ENCODE assay signal across 9 mouse cellular contexts in the genomic region with DNA sequence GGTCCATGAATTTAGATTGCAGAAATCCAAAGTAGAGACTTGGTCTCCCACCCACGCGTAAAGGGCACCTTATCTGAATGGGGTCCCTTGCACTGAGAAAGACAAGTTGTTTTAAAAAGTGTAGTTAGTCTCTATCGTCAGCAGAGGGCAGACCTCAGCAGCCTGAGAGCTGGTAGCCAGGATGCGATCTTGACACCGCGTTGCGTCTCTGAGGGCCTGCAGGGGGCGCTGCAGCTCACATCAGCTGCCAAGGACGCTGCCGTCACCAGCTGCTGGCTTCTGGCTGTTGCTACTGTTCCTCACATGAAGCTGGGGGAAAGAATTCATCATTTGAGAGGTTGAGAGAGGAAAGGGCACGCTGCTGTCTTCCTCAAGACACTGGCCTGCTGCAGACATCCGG. TPM values are rescaled to one million over a fixed set of nuclear protein-coding genes. Genes with fewer than 3 reads are reported as not detected.
A peak's percentile ranks its signal among the peaks of the same experiment; 100 is the strongest.
DNase-seq lines count a peak whose midpoint lies in the region; ATAC-seq and TF ChIP-seq lines count a peak whose summit lies in the region.
"Had no signal": no experiment of that assay in that cellular context is flagged by ENCODE, and none has a peak within 500 bp of the region (broad histone marks: within the 10 kb centered on the region; RNA-seq: fewer than 3 reads in every experiment).

No protein-coding gene starts in this region.

- no peak overlapping the region for H3K27ac ChIP-seq in CH12.LX (ENCODE audit: insufficient read depth, low read depth)
- H3K27ac ChIP-seq in forebrain, embryonic 11.5 days (ENCODE audit: low read depth, low read length), result no peak overlapping the region
- H3K27ac ChIP-seq in heart, embryonic 16.5 days (ENCODE audit: low read length), result no peak overlapping the region
- H3K27ac ChIP-seq in liver, embryonic 13.5 days, result no peak overlapping the region
- no peak overlapping the region for H3K27ac ChIP-seq in neural tube, embryonic 12.5 days
- H3K27ac ChIP-seq in stomach, postnatal 0 days (replicated peaks), result no peak overlapping the region
- H3K27ac ChIP-seq: limb, embryonic 12.5 days had no signal

- TF ChIP-seq CTCF in CH12.LX (conservative IDR thresholded peaks at IDR 0.05 in 1 of 2, IDR thresholded peaks at IDR 0.05 in 1 of 2; ENCODE audit: low read depth in 2 of 2, low read length in 2 of 2), result peak; percentile 86 to 100
- peak; percentile 100 for TF ChIP-seq CTCF in stomach, postnatal 0 days (IDR thresholded peaks at IDR 0.05; ENCODE audit: low read depth)

- no peaks in the 10 kb centered on the region for H3K27me3 ChIP-seq in CH12.LX (replicated peaks)
- H3K27me3 ChIP-seq in forebrain, embryonic 11.5 days (ENCODE audit: control insufficient read depth, insufficient read depth, low read length), result no peaks in the 10 kb centered on the region
- no peaks in the 10 kb centered on the region for H3K27me3 ChIP-seq in heart, embryonic 16.5 days (ENCODE audit: control insufficient read depth, insufficient read depth, low read length)
- H3K27me3 ChIP-seq in liver, embryonic 13.5 days, result peaks cover 29% of the 10 kb centered on the region
- H3K27me3 ChIP-seq in neural tube, embryonic 12.5 days (replicated peaks), result no peaks in the 10 kb centered on the region
- no peaks in the 10 kb centered on the region for H3K27me3 ChIP-seq in stomach, postnatal 0 days (ENCODE audit: control insufficient read depth, insufficient read depth, low read length)
- H3K27me3 ChIP-seq: limb, embryonic 12.5 days had no signal

- dilution Hi-C loops in CH12.LX (cut with MboI; ENCODE audit: extremely low pct_ligation_motif_present, extremely low pct_unique_long_range_greater_than_20kb, low sequenced_read_pairs), result no loop called here

- no peaks in the 10 kb centered on the region for H3K9me3 ChIP-seq in CH12.LX (replicated peaks; ENCODE audit: low read length)
- no peaks in the 10 kb centered on the region for H3K9me3 ChIP-seq in forebrain, embryonic 11.5 days (ENCODE audit: control insufficient read depth, low read length)
- no peaks in the 10 kb centered on the region for H3K9me3 ChIP-seq in heart, embryonic 16.5 days (replicated peaks; ENCODE audit: control insufficient read depth, low read length)
- no peaks in the 10 kb centered on the region for H3K9me3 ChIP-seq in liver, embryonic 13.5 days (replicated peaks)
- H3K9me3 ChIP-seq in neural tube, embryonic 12.5 days, result no peaks in the 10 kb centered on the region
- H3K9me3 ChIP-seq in stomach, postnatal 0 days (ENCODE audit: control insufficient read depth, low read length), result no peaks in the 10 kb centered on the region
- H3K9me3 ChIP-seq: limb, embryonic 12.5 days had no signal

- ATAC-seq in forebrain, embryonic 11.5 days (replicated peaks; ENCODE audit: low FRiP score), result no peak
- peak; percentile 72; the same call in 1 of the 2 replicates for ATAC-seq in heart, embryonic 16.5 days (replicated peaks; ENCODE audit: extremely low read depth, insufficient read depth, low FRiP score)
- ATAC-seq in liver, embryonic 13.5 days (ENCODE audit: low read depth), result no peak
- ATAC-seq in neural tube, embryonic 12.5 days (ENCODE audit: low FRiP score, low read depth), result 0 out of 2 replicates have a peak, but pooled peaks have one; percentile 33
- peak; percentile 74 for ATAC-seq in stomach, postnatal 0 days (ENCODE audit: low FRiP score, low TSS enrichment)

- peaks cover 0 to 5% of the 10 kb centered on the region in 2 experiments; a peak in 1 of 4 replicates for H3K4me1 ChIP-seq in CH12.LX (ENCODE audit: control insufficient read depth in 1 of 2, insufficient read depth in 2 of 2)
- H3K4me1 ChIP-seq in forebrain, embryonic 11.5 days (replicated peaks; ENCODE audit: control insufficient read depth, insufficient read depth, low read length), result no peaks in the 10 kb centered on the region; the same call in 1 of the 2 replicates
- H3K4me1 ChIP-seq in heart, embryonic 16.5 days (ENCODE audit: control insufficient read depth, insufficient read depth, low read length), result peaks cover 10% of the 10 kb centered on the region
- peaks cover 21% of the 10 kb centered on the region for H3K4me1 ChIP-seq in liver, embryonic 13.5 days (replicated peaks)
- H3K4me1 ChIP-seq in neural tube, embryonic 12.5 days, result no peaks in the 10 kb centered on the region; the same call in 1 of the 2 replicates
- no peaks in the 10 kb centered on the region for H3K4me1 ChIP-seq in stomach, postnatal 0 days (replicated peaks; ENCODE audit: control insufficient read depth, insufficient read depth)

- in situ Hi-C loops in CH12.LX (cut with MboI; ENCODE audit: low pct_ligation_motif_present, low pct_unique_long_range_greater_than_20kb, low sequenced_read_pairs), result loop anchor here (5.0 kb wide), 1 partner anchor 451 kb away; no protein-coding TSS in a partner anchor

- WGBS in forebrain, embryonic 11.5 days, result 14% methylated on average over 12 of the region's 12 CpGs
- WGBS in heart, embryonic 16.5 days, result 8% methylated on average over 12 of the region's 12 CpGs
- 10% methylated on average over 12 of the region's 12 CpGs for WGBS in liver, embryonic 13.5 days (ENCODE audit: insufficient replicate concordance)
- 15% methylated on average over 12 of the region's 12 CpGs for WGBS in neural tube, embryonic 12.5 days
- 11% methylated on average over 12 of the region's 12 CpGs for WGBS in stomach, postnatal 0 days

- peak; percentile 94 for TF ChIP-seq RAD21 in CH12.LX (IDR thresholded peaks at IDR 0.05; ENCODE audit: low read depth, low read length)

- peak overlapping the region; percentile 30; the same call in 1 of the 2 replicates for H3K4me2 ChIP-seq in CH12.LX (ENCODE audit: insufficient read depth, low read depth, poor library complexity, severe bottlenecking)
- no peak overlapping the region for H3K4me2 ChIP-seq in forebrain, embryonic 11.5 days (ENCODE audit: low read depth, low read length, severe bottlenecking)
- peak overlapping the region; percentile 49 for H3K4me2 ChIP-seq in heart, embryonic 16.5 days (ENCODE audit: low read depth, low read length)
- H3K4me2 ChIP-seq in liver, embryonic 13.5 days, result peak overlapping the region; percentile 23; the same call in 1 of the 2 replicates
- no peak overlapping the region for H3K4me2 ChIP-seq in neural tube, embryonic 12.5 days (replicated peaks)
- H3K4me2 ChIP-seq in stomach, postnatal 0 days (replicated peaks; ENCODE audit: low read depth), result no peak overlapping the region
- H3K4me2 ChIP-seq: limb, embryonic 12.5 days had no signal

- TF ChIP-seq POLR2A in CH12.LX (IDR thresholded peaks at IDR 0.05; ENCODE audit: low read depth, low read length), result no peak

- peak; percentile 92 for DNase-seq in CH12.LX (ENCODE audit: extremely low read depth)
- peak; percentile 71 for DNase-seq in brain, embryonic 18.5 days (ENCODE audit: low read depth, low spot score)
- DNase-seq in forebrain, embryonic 11.5 days (ENCODE audit: low spot score), result peak; percentile 93
- DNase-seq in kidney, postnatal 14 days, result peak; percentile 93
- DNase-seq in liver, embryonic 13.5 days, result peak; percentile 74
- DNase-seq in stomach, postnatal 0 days (ENCODE audit: low spot score), result peak; percentile 88

- no peaks in the 10 kb centered on the region for H3K79me2 ChIP-seq in CH12.LX (replicated peaks; ENCODE audit: control insufficient read depth, extremely low read depth, insufficient read depth, poor library complexity, severe bottlenecking)

- no peak for TF ChIP-seq EP300 in CH12.LX (IDR thresholded peaks at IDR 0.05; ENCODE audit: low read length)
- TF ChIP-seq EP300 in stomach, postnatal 0 days (optimal IDR thresholded peaks at IDR 0.05), result no peak

- H3K4me3 ChIP-seq in CH12.LX (replicated peaks in 1 of 3; ENCODE audit: low read depth in 2 of 3, low read length in 2 of 3, poor library complexity in 1 of 3), result no peak overlapping the region
- no peak overlapping the region for H3K4me3 ChIP-seq in forebrain, embryonic 11.5 days (ENCODE audit: low read depth, low read length)
- no peak overlapping the region for H3K4me3 ChIP-seq in heart, embryonic 16.5 days (ENCODE audit: low read length)
- no peak overlapping the region for H3K4me3 ChIP-seq in liver, embryonic 13.5 days (replicated peaks)
- H3K4me3 ChIP-seq in neural tube, embryonic 12.5 days, result no peak overlapping the region
- H3K4me3 ChIP-seq in stomach, postnatal 0 days (ENCODE audit: low read depth, low read length), result no peak overlapping the region
- H3K4me3 ChIP-seq: limb, embryonic 12.5 days had no signal

- H3K9ac ChIP-seq in CH12.LX (ENCODE audit: insufficient read depth, low read depth), result no peak overlapping the region
- H3K9ac ChIP-seq in forebrain, embryonic 11.5 days (ENCODE audit: low read length), result no peak overlapping the region
- H3K9ac ChIP-seq in heart, embryonic 16.5 days (ENCODE audit: low read length), result peak overlapping the region; percentile 30; the same call in 1 of the 2 replicates
- no peak overlapping the region for H3K9ac ChIP-seq in liver, embryonic 13.5 days
- H3K9ac ChIP-seq in neural tube, embryonic 12.5 days, result no peak overlapping the region
- no peak overlapping the region for H3K9ac ChIP-seq in stomach, postnatal 0 days (ENCODE audit: low read length)
- H3K9ac ChIP-seq: limb, embryonic 12.5 days had no signal

- no peaks in the 10 kb centered on the region for H3K36me3 ChIP-seq in CH12.LX (replicated peaks in 1 of 2; ENCODE audit: control insufficient read depth in 1 of 2, insufficient read depth in 1 of 2, low read length in 1 of 2)
- no peaks in the 10 kb centered on the region for H3K36me3 ChIP-seq in forebrain, embryonic 11.5 days (ENCODE audit: control insufficient read depth, insufficient read depth, low read length)
- no peaks in the 10 kb centered on the region for H3K36me3 ChIP-seq in heart, embryonic 16.5 days (ENCODE audit: control insufficient read depth, insufficient read depth)
- no peaks in the 10 kb centered on the region for H3K36me3 ChIP-seq in liver, embryonic 13.5 days
- H3K36me3 ChIP-seq in neural tube, embryonic 12.5 days, result no peaks in the 10 kb centered on the region
- H3K36me3 ChIP-seq in stomach, postnatal 0 days (ENCODE audit: control insufficient read depth, insufficient read depth, low read length), result no peaks in the 10 kb centered on the region
- H3K36me3 ChIP-seq: limb, embryonic 12.5 days had no signal

RNA-seq across cellular contexts. Expression of a gene that starts 28.9 kb away (rescaled TPM):
- total RNA-seq in CH12.LX (2012; rRNA removed), result 32.0 and 32.4 TPM in 2 replicates
- total RNA-seq in CH12.LX (2014; rRNA removed), result 35.9 and 37.0 TPM in 2 replicates
- 69.2 and 85.0 TPM in 2 replicates for polyA plus RNA-seq in CH12.LX (2012; ENCODE audit: insufficient read length, low read depth)
- 73.3 and 87.6 TPM in 2 replicates for polyA plus RNA-seq in forebrain, embryonic 11.5 days (2014; fragmentation: Nextera tagmentation; extraction: Ambion mirVana)
- 100 and 110 TPM in 2 replicates for polyA plus RNA-seq in heart, embryonic 16.5 days (2015; fragmentation: Nextera tagmentation; extraction: Ambion mirVana)
- polyA plus RNA-seq in liver, embryonic 13.5 days (2015; fragmentation: Nextera tagmentation; extraction: Ambion mirVana), result 29.5 and 30.2 TPM in 2 replicates
- polyA plus RNA-seq in neural tube, embryonic 12.5 days (2016; fragmentation: Nextera tagmentation; extraction: Ambion mirVana), result 86.4 and 91.1 TPM in 2 replicates
- 47.7 and 52.6 TPM in 2 replicates for polyA plus RNA-seq in stomach, postnatal 0 days (2015; fragmentation: Nextera tagmentation; extraction: Ambion mirVana)

RNA-seq across cellular contexts. Expression of a gene that starts 47.7 kb away (rescaled TPM):
- total RNA-seq in CH12.LX (2012; rRNA removed), result not detected in 2 replicates
- not detected in 2 replicates for total RNA-seq in CH12.LX (2014; rRNA removed)
- polyA plus RNA-seq in CH12.LX (2012; ENCODE audit: insufficient read length, low read depth), result not detected in 2 replicates
- polyA plus RNA-seq in forebrain, embryonic 11.5 days (2014; fragmentation: Nextera tagmentation; extraction: Ambion mirVana), result not detected in 2 replicates
- 0.08 and 0.09 TPM in 2 replicates for polyA plus RNA-seq in heart, embryonic 16.5 days (2015; fragmentation: Nextera tagmentation; extraction: Ambion mirVana)
- polyA plus RNA-seq in liver, embryonic 13.5 days (2015; fragmentation: Nextera tagmentation; extraction: Ambion mirVana), result not detected in 2 replicates
- not detected in 2 replicates for polyA plus RNA-seq in neural tube, embryonic 12.5 days (2016; fragmentation: Nextera tagmentation; extraction: Ambion mirVana)
- 0.05 and 0.08 TPM in 2 replicates for polyA plus RNA-seq in stomach, postnatal 0 days (2015; fragmentation: Nextera tagmentation; extraction: Ambion mirVana)
- polyA plus RNA-seq: limb, embryonic 12.5 days had no signal

Comparison
In these comparisons a context has a peak if more than half of its experiments do, and no peak if none do; other contexts are left out.
1. H3K4me2 ChIP-seq: peak in CH12.LX (single experiment), heart, embryonic 16.5 days (single experiment) and liver, embryonic 13.5 days (single experiment); none in forebrain, embryonic 11.5 days (single experiment), neural tube, embryonic 12.5 days (single experiment) and stomach, postnatal 0 days (single experiment).
2. ATAC-seq: peak in heart, embryonic 16.5 days (single experiment), neural tube, embryonic 12.5 days (single experiment) and stomach, postnatal 0 days (single experiment); none in forebrain, embryonic 11.5 days (single experiment) and liver, embryonic 13.5 days (single experiment).
3. Peak in every context shown above with its lines, with median percentiles within 50 percentile points of each other: DNase-seq.